Comparison of ENCODE assay signal across 8 mouse cellular contexts in genomic region chr10:80298571-80299281, GRCm38 (mm10). TPM values are rescaled to one million over a fixed set of nuclear protein-coding genes. Genes with fewer than 3 reads are reported as not detected.
DNase-seq lines count a peak whose midpoint lies in the region; ATAC-seq and TF ChIP-seq lines count a peak whose summit lies in the region.

No protein-coding gene starts in this region.

- TF ChIP-seq EP300 in stomach, postnatal 0 days (optimal IDR thresholded peaks at IDR 0.05) = no peak

- DNase-seq in gastrocnemius, adult 2 months = peak; percentile 53
- DNase-seq in gastrocnemius, postnatal 36 days = no peak
- peak; percentile 94 for DNase-seq in cerebellum, adult 11-12 months
- peak; percentile 50 for DNase-seq in stomach, postnatal 0 days (ENCODE audit: low spot score)
- DNase-seq in spleen, postnatal 4 days (ENCODE audit: low spot score in 2 of 2) = no peak

- ATAC-seq in forebrain, embryonic 15.5 days (replicated peaks) = peak; percentile 78
- ATAC-seq in intestine, embryonic 15.5 days = peak; percentile 18; the same call in 1 of the 2 replicates
- ATAC-seq in limb, embryonic 15.5 days (ENCODE audit: insufficient number of reproducible peaks, low FRiP score, low TSS enrichment, low read depth) = no peak
- no peak for ATAC-seq in stomach, postnatal 0 days (ENCODE audit: low FRiP score, low TSS enrichment)

- no peak for TF ChIP-seq CTCF in gastrocnemius, adult 2 months (IDR thresholded peaks at IDR 0.05)
- peak; percentile 39 for TF ChIP-seq CTCF in stomach, postnatal 0 days (IDR thresholded peaks at IDR 0.05; ENCODE audit: low read depth)

- WGBS in forebrain, embryonic 15.5 days = 2% methylated on average over 26 of the region's 26 CpGs
- 5% methylated on average over 26 of the region's 26 CpGs for WGBS in intestine, embryonic 15.5 days
- WGBS in limb, embryonic 15.5 days = 3% methylated on average over 26 of the region's 26 CpGs
- 6% methylated on average over 26 of the region's 26 CpGs for WGBS in stomach, postnatal 0 days

- no peak overlapping the region for H3K27ac ChIP-seq in gastrocnemius, adult 2 months
- H3K27ac ChIP-seq in forebrain, embryonic 15.5 days (replicated peaks) = peak overlapping the region; percentile 97
- no peak overlapping the region for H3K27ac ChIP-seq in intestine, embryonic 15.5 days
- H3K27ac ChIP-seq in limb, embryonic 15.5 days = no peak overlapping the region
- H3K27ac ChIP-seq in stomach, postnatal 0 days (replicated peaks) = no peak overlapping the region

- H3K36me3 ChIP-seq in forebrain, embryonic 15.5 days = peaks cover 29% of the 10 kb centered on the region
- H3K36me3 ChIP-seq in intestine, embryonic 15.5 days = peaks cover 12% of the 10 kb centered on the region
- peaks cover 14% of the 10 kb centered on the region for H3K36me3 ChIP-seq in limb, embryonic 15.5 days
- H3K36me3 ChIP-seq in stomach, postnatal 0 days (ENCODE audit: control insufficient read depth, insufficient read depth, low read length) = peaks cover 8% of the 10 kb centered on the region

- no peaks in the 10 kb centered on the region for H3K9me3 ChIP-seq in forebrain, embryonic 15.5 days
- H3K9me3 ChIP-seq in intestine, embryonic 15.5 days = no peaks in the 10 kb centered on the region
- H3K9me3 ChIP-seq in limb, embryonic 15.5 days = no peaks in the 10 kb centered on the region
- no peaks in the 10 kb centered on the region for H3K9me3 ChIP-seq in stomach, postnatal 0 days (ENCODE audit: control insufficient read depth, low read length)

- H3K4me3 ChIP-seq in gastrocnemius, adult 2 months = peak overlapping the region; percentile 36; the same call in 1 of the 2 replicates
- peak overlapping the region; percentile 76 for H3K4me3 ChIP-seq in forebrain, embryonic 15.5 days
- peak overlapping the region; percentile 9; the same call in 1 of the 2 replicates for H3K4me3 ChIP-seq in intestine, embryonic 15.5 days (replicated peaks)
- 0 out of 2 replicates have a peak overlapping the region, but pooled peaks have one; percentile 1 for H3K4me3 ChIP-seq in limb, embryonic 15.5 days
- no peak overlapping the region for H3K4me3 ChIP-seq in stomach, postnatal 0 days (ENCODE audit: low read depth, low read length)

- H3K9ac ChIP-seq in forebrain, embryonic 15.5 days (replicated peaks) = peak overlapping the region; percentile 99
- H3K9ac ChIP-seq in intestine, embryonic 15.5 days = no peak overlapping the region; the same call in 1 of the 2 replicates
- H3K9ac ChIP-seq in limb, embryonic 15.5 days = no peak overlapping the region
- 0 out of 2 replicates have a peak overlapping the region, but pooled peaks have one; percentile 18 for H3K9ac ChIP-seq in stomach, postnatal 0 days (ENCODE audit: low read length)

- intact Hi-C loops in gastrocnemius, adult 2 months (cut with DNase I) = no loop called here
- intact Hi-C loops in gastrocnemius, postnatal 36 days (cut with DNase I) = no loop called here

- H3K4me2 ChIP-seq in forebrain, embryonic 15.5 days (replicated peaks) = peak overlapping the region; percentile 86
- H3K4me2 ChIP-seq in intestine, embryonic 15.5 days (replicated peaks) = peak overlapping the region; percentile 17; the same call in 1 of the 2 replicates
- H3K4me2 ChIP-seq in limb, embryonic 15.5 days = peak overlapping the region; percentile 25; the same call in 1 of the 2 replicates
- no peak overlapping the region for H3K4me2 ChIP-seq in stomach, postnatal 0 days (replicated peaks; ENCODE audit: low read depth)

- no peaks in the 10 kb centered on the region for H3K27me3 ChIP-seq in forebrain, embryonic 15.5 days
- peaks cover 51% of the 10 kb centered on the region for H3K27me3 ChIP-seq in intestine, embryonic 15.5 days (replicated peaks)
- peaks cover 65% of the 10 kb centered on the region for H3K27me3 ChIP-seq in limb, embryonic 15.5 days
- no peaks in the 10 kb centered on the region; the same call in 1 of the 2 replicates for H3K27me3 ChIP-seq in stomach, postnatal 0 days (ENCODE audit: control insufficient read depth, insufficient read depth, low read length)

- peaks cover 81% of the 10 kb centered on the region for H3K4me1 ChIP-seq in forebrain, embryonic 15.5 days
- H3K4me1 ChIP-seq in intestine, embryonic 15.5 days (replicated peaks) = peaks cover 27% of the 10 kb centered on the region
- peaks cover 40% of the 10 kb centered on the region for H3K4me1 ChIP-seq in limb, embryonic 15.5 days
- H3K4me1 ChIP-seq in stomach, postnatal 0 days (replicated peaks; ENCODE audit: control insufficient read depth, insufficient read depth) = no peaks in the 10 kb centered on the region

RNA-seq across cellular contexts. Expression of gene Apc2, which starts 2.9 kb away (rescaled TPM):
- under 1 TPM; 0.20 to 0.77 TPM for total RNA-seq in gastrocnemius, adult 2 months (2021)
- under 1 TPM; 0.54 to 0.57 TPM for total RNA-seq in gastrocnemius, postnatal 36 days (2021)
- 205 and 210 TPM in 2 replicates for polyA plus RNA-seq in forebrain, embryonic 15.5 days (2015; fragmentation: Nextera tagmentation; extraction: Ambion mirVana)
- 4.9 and 6.5 TPM in 2 replicates for polyA plus RNA-seq in intestine, embryonic 15.5 days (2015; fragmentation: Nextera tagmentation; extraction: Ambion mirVana)
- polyA plus RNA-seq in limb, embryonic 15.5 days (2015; fragmentation: Nextera tagmentation; extraction: Ambion mirVana) = 1.5 TPM in 2 replicates
- polyA plus RNA-seq in stomach, postnatal 0 days (2015; fragmentation: Nextera tagmentation; extraction: Ambion mirVana) = 1.2 and 1.3 TPM in 2 replicates

RNA-seq across cellular contexts. Expression of gene Rps15, which starts 6.5 kb away (rescaled TPM):
- total RNA-seq in gastrocnemius, adult 2 months (2021) = 100 to 1,000 TPM; 634 to 773 TPM
- total RNA-seq in gastrocnemius, postnatal 36 days (2021) = 100 to 1,000 TPM; 529 to 644 TPM
- 628 and 651 TPM in 2 replicates for polyA plus RNA-seq in forebrain, embryonic 15.5 days (2015; fragmentation: Nextera tagmentation; extraction: Ambion mirVana)
- 974 and 1,020 TPM in 2 replicates for polyA plus RNA-seq in intestine, embryonic 15.5 days (2015; fragmentation: Nextera tagmentation; extraction: Ambion mirVana)
- polyA plus RNA-seq in limb, embryonic 15.5 days (2015; fragmentation: Nextera tagmentation; extraction: Ambion mirVana) = 842 and 925 TPM in 2 replicates
- polyA plus RNA-seq in stomach, postnatal 0 days (2015; fragmentation: Nextera tagmentation; extraction: Ambion mirVana) = 766 and 821 TPM in 2 replicates

RNA-seq across cellular contexts. Expression of gene 2310011J03Rik, which starts 21.6 kb away (rescaled TPM):
- total RNA-seq in gastrocnemius, adult 2 months (2021) = 1 to 10 TPM; 5.7 to 8.1 TPM
- total RNA-seq in gastrocnemius, postnatal 36 days (2021) = 1 to 10 TPM; 5.5 to 6.2 TPM
- 36.9 and 38.1 TPM in 2 replicates for polyA plus RNA-seq in forebrain, embryonic 15.5 days (2015; fragmentation: Nextera tagmentation; extraction: Ambion mirVana)
- polyA plus RNA-seq in intestine, embryonic 15.5 days (2015; fragmentation: Nextera tagmentation; extraction: Ambion mirVana) = 51.4 and 51.5 TPM in 2 replicates
- polyA plus RNA-seq in limb, embryonic 15.5 days (2015; fragmentation: Nextera tagmentation; extraction: Ambion mirVana) = 54.4 and 56.0 TPM in 2 replicates
- polyA plus RNA-seq in stomach, postnatal 0 days (2015; fragmentation: Nextera tagmentation; extraction: Ambion mirVana) = 50.3 and 51.2 TPM in 2 replicates

RNA-seq across cellular contexts. Expression of gene Pcsk4, which starts 30.6 kb away (rescaled TPM):
- total RNA-seq in gastrocnemius, adult 2 months (2021) = 1 to 10 TPM in 1 of 2 experiments, under 1 TPM in 1; 0.84 to 1.0 TPM
- 1 to 10 TPM; 1.1 to 2.0 TPM for total RNA-seq in gastrocnemius, postnatal 36 days (2021)
- polyA plus RNA-seq in forebrain, embryonic 15.5 days (2015; fragmentation: Nextera tagmentation; extraction: Ambion mirVana) = 2.5 and 2.6 TPM in 2 replicates
- polyA plus RNA-seq in intestine, embryonic 15.5 days (2015; fragmentation: Nextera tagmentation; extraction: Ambion mirVana) = 8.1 and 8.8 TPM in 2 replicates
- polyA plus RNA-seq in limb, embryonic 15.5 days (2015; fragmentation: Nextera tagmentation; extraction: Ambion mirVana) = 4.3 and 5.0 TPM in 2 replicates
- polyA plus RNA-seq in stomach, postnatal 0 days (2015; fragmentation: Nextera tagmentation; extraction: Ambion mirVana) = 2.2 and 2.3 TPM in 2 replicates

RNA-seq across cellular contexts. Expression of gene Reep6, which starts 31.0 kb away (rescaled TPM):
- total RNA-seq in gastrocnemius, adult 2 months (2021) = 1 to 10 TPM; 1.5 to 2.5 TPM
- 1 to 10 TPM; 1.3 to 1.5 TPM for total RNA-seq in gastrocnemius, postnatal 36 days (2021)
- 2.6 and 2.9 TPM in 2 replicates for polyA plus RNA-seq in forebrain, embryonic 15.5 days (2015; fragmentation: Nextera tagmentation; extraction: Ambion mirVana)
- 132 and 159 TPM in 2 replicates for polyA plus RNA-seq in intestine, embryonic 15.5 days (2015; fragmentation: Nextera tagmentation; extraction: Ambion mirVana)
- 13.8 and 16.1 TPM in 2 replicates for polyA plus RNA-seq in limb, embryonic 15.5 days (2015; fragmentation: Nextera tagmentation; extraction: Ambion mirVana)
- 13.5 and 17.6 TPM in 2 replicates for polyA plus RNA-seq in stomach, postnatal 0 days (2015; fragmentation: Nextera tagmentation; extraction: Ambion mirVana)

Comparison
In these comparisons a context has a peak if more than half of its experiments do, and no peak if none do; other contexts are left out.
1. DNase-seq: peak in gastrocnemius, adult 2 months (single experiment), cerebellum, adult 11-12 months (single experiment) and stomach, postnatal 0 days (single experiment); none in gastrocnemius, postnatal 36 days (0 of 2) and spleen, postnatal 4 days (0 of 2).
2. ATAC-seq: peak in forebrain, embryonic 15.5 days (single experiment) and intestine, embryonic 15.5 days (single experiment); none in limb, embryonic 15.5 days (single experiment) and stomach, postnatal 0 days (single experiment).
3. H3K9ac ChIP-seq: peak in forebrain, embryonic 15.5 days (single experiment) and stomach, postnatal 0 days (single experiment); none in intestine, embryonic 15.5 days (single experiment) and limb, embryonic 15.5 days (single experiment).
4. RNA of gene Apc2, which starts 2.9 kb away (polyA plus RNA-seq): 205 to 210 TPM in forebrain, embryonic 15.5 days; 4.9 to 6.5 TPM in intestine, embryonic 15.5 days, 1.5 TPM in limb, embryonic 15.5 days and 1.2 to 1.3 TPM in stomach, postnatal 0 days; every median in the first group is over 10 times any median in the second.